Mouse (Mus musculus) bone marrow macrophage, adult 2 months (primary cell): ENCODE data around the gene Ttc6. TPM values are rescaled to one million over a fixed set of nuclear protein-coding genes. Genes with fewer than 3 reads are reported as not detected.

Source experiments
- H3K27ac ChIP-seq: 2 replicates; pipeline ENCODE4 v1.5.1; 2012; ENCODE audit warnings: low read depth, low read length; ENCODE audit not compliant: insufficient read depth
- H3K4me1 ChIP-seq: 2 replicates; pipeline ENCODE4 v1.6.1; 2012; ENCODE audit warnings: low read length; ENCODE audit not compliant: control insufficient read depth, insufficient read depth
- H3K4me3 ChIP-seq: 2 replicates; pipeline ENCODE4 v1.5.1; 2012; ENCODE audit warnings: mild to moderate bottlenecking, low read length, moderate library complexity; ENCODE audit not compliant: insufficient read depth
- CTCF ChIP-seq: IDR thresholded peaks from 2 replicates; pipeline ENCODE4 v1.5.1; 2012; ENCODE audit warnings: low read depth, mild to moderate bottlenecking, low read length, moderate library complexity
- POLR2A ChIP-seq: IDR thresholded peaks from 2 replicates; pipeline ENCODE4 v1.6.1; 2012; ENCODE audit warnings: mild to moderate bottlenecking, low read depth, low read length, borderline replicate concordance
- polyA plus RNA-seq: library from polyadenylated mRNA; stranded (reverse); fragments of >200 nt; gene quantifications from 2 replicates; pipeline ENCODE4 v1.2.4, GENCODE M21; 2012; ENCODE audit not compliant: missing spikeins, insufficient read depth, insufficient read length

The Ttc6 gene
- not detected in 2 replicates for polyA plus RNA-seq

DNA sequence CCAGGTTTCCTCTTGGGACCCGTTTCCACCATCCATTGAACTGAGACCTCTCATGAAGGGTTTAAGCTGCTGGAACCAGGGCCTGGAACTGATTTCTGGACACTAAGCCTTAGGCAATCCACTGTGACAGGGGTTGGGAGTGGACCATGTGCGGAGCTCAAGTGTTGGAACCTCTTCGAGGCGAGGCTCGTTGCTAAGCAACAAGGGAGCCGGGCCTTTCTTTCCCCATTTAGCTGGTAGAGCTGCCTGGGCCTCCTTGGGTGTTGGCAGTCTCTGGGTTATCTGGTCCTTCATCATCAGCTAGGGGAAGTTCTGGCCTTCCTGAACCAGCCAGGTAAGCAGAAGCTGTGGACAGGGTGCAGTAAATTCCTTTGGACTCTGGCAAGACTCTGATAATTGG is at the start of gene Ttc6:
Gene Ttc6 (plus strand): TSS at position 205 of the 400 bp plus-strand sequence.
- H3K27ac ChIP-seq = no peak within 1 kb of the TSS
- no peaks in the 10 kb centered on the region for H3K4me1 ChIP-seq
- TF ChIP-seq POLR2A = no peak
- TF ChIP-seq CTCF = no peak
- no peak within 1 kb of the TSS for H3K4me3 ChIP-seq

DNA sequence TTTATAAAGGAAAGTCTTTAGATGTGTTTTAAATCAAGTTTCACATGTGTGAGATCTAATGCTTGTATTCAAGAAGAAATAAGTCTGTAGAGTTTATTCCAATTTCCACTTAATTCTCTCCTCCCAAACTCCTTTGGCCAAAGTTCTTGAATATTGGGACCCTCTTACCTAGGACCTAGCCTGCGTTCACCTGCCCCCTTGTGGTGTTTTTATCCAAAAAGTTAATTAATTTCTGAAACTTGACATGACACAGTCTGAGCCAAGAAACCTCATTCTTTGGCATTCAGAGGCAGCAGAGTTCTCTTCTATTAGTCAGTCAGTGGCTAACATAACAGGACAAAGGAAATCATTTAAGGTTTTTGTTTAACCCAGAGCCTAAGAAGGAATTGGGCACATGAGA is 49.4 kb upstream of the Ttc6 start:
- Histone ChIP-seq H3K4me3 (no peak overlapping the region), H3K27ac (no peak overlapping the region), H3K4me1 (no peaks in the 10 kb centered on the region)
- TF ChIP-seq POLR2A (no peak), CTCF (no peak)

DNA sequence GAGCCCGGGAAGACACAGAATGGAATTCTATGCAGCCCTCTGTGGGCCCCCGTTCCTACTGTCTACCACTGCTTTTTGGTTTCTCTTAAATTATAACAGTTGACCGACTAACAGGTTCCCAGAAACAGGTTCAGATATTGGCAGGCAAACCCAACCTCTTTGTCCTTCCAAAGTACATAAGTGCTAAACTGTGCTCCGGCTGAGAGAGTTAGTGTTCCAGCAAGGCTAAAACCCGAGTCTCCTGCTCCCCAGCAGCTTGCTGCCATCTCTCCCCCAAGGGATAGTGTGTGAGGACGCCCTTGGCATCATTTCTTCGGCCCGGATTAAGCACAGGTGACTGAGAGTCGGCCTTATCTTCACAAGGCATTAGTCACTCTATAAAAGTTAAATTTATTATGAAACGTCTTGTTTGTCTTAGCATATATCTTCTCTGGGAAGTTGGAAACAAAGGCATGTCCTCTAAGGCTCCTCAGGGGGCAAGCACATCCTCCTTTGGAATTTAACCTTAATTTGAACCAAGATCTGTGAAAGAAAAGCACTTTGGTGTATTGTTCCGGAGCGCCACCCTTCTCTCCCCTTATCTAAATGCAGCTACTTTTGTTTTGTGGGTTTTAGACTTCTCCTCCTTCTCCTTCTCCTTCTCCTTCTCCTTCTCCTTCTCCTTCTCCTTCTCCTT is 48.1 kb upstream of the Ttc6 start:
- H3K27ac ChIP-seq = no peak overlapping the region
- TF ChIP-seq CTCF = no peak
- no peak for TF ChIP-seq POLR2A
- H3K4me1 ChIP-seq = no peaks in the 10 kb centered on the region
- H3K4me3 ChIP-seq = no peak overlapping the region

DNA sequence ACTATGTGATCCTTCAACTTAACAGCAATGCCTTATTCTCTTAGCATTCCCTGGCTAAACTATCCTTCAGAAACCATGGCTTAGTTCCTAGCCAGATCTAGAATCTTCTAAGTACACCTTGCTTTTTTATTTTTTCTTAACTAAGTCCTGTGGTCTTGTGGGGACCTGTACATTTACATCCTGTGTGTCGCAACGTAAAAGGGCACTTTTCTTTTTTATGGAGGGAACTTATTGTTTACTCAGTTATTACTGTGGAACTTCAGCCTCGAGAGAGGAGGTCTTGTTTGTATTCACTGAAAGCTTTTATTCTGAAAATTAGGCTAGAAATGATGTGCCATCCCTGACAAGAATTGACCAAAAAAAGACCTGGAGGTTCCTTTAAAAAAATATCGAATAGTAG is 35.6 kb upstream of the Ttc6 start:
- H3K27ac ChIP-seq = no peak overlapping the region
- TF ChIP-seq CTCF (no peak), POLR2A (no peak)
- no peaks in the 10 kb centered on the region for H3K4me1 ChIP-seq
- H3K4me3 ChIP-seq = no peak overlapping the region

DNA sequence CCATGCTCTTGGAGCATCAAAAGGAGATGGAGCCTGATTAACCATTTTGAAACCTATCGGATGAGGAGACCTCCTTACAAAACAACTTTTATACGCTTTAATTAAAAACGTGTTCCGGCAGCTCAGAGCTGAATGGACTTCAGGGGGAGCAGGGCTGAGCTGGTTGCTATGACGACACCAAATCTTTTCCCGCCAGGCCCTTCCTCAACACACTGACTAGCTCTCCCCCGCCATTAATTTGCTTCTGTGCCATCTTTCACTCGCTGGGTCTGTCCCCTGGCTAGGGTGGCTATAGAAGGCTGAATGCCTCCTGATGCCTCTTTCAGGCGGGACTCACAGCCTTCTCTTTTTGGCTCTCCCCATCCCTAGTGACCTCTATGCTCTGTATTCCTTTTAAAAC is 33.4 kb upstream of the Ttc6 start:
- H3K27ac ChIP-seq = no peak overlapping the region
- no peaks in the 10 kb centered on the region for H3K4me1 ChIP-seq
- no peak overlapping the region for H3K4me3 ChIP-seq
- TF ChIP-seq CTCF = no peak
- TF ChIP-seq POLR2A = no peak

DNA sequence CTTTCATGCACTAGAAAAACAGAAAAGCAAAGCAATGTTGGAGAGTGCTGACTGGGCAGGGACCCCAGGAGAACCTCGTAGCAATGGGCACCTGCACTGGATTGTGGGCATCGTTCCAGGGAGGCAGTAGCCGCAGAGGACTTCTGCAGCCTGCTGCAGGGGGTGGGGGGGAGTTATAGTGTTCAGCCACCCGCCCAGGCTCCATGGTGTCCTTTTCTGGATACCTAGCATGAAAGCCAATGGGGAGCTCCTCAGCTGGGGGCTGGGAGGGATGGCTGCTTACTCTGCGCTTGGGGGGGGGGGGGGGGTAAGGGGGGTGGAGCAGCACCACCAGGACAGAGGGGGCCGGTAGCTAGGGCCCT is 29.4 kb upstream of the Ttc6 start:
- TF ChIP-seq POLR2A (no peak), CTCF (no peak)
- Histone ChIP-seq H3K4me3 (no peak overlapping the region), H3K4me1 (no peaks in the 10 kb centered on the region; the same call in 1 of the 2 replicates), H3K27ac (no peak overlapping the region)

DNA sequence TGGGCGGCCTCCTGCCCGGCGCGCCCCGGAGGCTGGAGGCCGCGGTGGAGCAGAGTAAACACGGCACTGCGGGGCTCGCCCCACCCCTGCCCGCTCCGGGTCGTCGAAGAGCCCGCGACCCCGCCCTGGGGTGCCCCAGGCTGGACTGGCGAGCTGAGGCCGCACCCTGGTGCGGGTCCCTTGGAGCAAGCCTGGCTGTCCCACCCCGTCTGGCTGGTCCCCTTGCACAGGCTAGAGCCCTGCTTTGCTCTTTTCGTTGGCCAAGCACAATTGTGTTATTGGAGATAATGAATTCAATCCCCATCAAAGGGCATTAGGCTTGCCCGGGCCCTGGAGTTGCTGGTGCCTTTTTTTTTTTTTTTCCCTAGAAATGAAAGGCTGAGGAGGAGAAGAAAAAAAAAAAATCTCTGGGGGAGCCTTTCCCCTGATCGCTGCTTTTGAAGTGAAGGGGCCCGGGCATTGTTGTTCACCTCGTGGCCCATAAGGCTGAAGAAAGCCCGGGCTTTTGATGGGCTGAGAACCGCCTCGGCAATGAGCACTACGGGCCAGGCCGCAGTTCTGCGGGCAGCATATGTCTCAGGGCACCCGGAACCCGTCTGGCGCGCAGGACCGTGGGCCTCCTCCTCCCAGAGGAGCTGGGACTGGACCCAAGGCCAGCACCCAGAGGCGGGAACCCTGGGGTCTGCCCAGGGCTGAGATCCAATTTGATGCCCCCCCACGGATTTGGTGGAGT is 28.9 kb upstream of the Ttc6 start:
- TF ChIP-seq CTCF = no peak
- TF ChIP-seq POLR2A = no peak
- H3K27ac ChIP-seq = no peak overlapping the region
- no peaks in the 10 kb centered on the region; the same call in 1 of the 2 replicates for H3K4me1 ChIP-seq
- H3K4me3 ChIP-seq = no peak overlapping the region

DNA sequence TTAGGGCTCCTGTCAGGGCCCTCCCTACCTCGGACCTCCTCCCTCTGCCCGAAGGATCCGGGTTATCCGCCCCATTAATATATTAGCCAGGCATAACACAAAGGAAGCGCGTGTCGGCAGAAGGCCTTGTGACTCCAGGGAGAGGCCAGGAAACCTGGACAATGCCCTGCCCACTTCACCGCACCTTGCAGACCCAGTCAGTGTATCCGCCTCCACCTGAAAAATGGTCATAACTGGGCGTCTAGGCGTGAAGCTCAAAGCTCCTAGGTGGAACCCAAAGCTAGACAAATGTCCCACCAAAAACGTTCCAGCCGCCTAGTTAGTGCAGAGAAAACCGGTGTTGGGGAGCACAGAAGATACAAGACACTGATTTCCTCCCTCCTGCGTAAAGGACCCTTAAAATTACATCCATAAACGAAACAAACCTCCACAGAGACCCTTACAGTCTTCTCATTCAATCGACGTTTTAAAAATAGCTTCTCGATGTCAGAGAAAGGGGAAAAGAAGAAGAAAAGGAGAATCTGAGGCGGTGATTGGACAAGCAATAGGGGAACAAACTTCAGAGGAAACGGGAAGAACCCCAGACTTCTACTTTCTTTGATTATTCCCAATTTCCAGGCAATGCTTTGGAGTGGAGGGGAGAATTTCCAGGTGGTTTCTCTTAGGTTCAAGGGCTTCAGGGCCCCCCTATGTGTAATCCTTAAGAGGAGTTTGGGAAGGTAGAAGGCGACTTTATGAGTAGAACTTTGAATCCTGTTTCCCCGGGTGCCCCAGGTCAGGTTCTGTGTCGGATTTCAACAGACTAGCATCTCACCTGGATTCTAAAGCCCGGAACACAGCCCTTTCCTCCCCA is 27.6 kb upstream of the Ttc6 start:
- Histone ChIP-seq H3K4me1 (peaks cover 3% of the 10 kb centered on the region), H3K27ac (no peak overlapping the region), H3K4me3 (no peak overlapping the region)
- TF ChIP-seq POLR2A (no peak), CTCF (no peak)

DNA sequence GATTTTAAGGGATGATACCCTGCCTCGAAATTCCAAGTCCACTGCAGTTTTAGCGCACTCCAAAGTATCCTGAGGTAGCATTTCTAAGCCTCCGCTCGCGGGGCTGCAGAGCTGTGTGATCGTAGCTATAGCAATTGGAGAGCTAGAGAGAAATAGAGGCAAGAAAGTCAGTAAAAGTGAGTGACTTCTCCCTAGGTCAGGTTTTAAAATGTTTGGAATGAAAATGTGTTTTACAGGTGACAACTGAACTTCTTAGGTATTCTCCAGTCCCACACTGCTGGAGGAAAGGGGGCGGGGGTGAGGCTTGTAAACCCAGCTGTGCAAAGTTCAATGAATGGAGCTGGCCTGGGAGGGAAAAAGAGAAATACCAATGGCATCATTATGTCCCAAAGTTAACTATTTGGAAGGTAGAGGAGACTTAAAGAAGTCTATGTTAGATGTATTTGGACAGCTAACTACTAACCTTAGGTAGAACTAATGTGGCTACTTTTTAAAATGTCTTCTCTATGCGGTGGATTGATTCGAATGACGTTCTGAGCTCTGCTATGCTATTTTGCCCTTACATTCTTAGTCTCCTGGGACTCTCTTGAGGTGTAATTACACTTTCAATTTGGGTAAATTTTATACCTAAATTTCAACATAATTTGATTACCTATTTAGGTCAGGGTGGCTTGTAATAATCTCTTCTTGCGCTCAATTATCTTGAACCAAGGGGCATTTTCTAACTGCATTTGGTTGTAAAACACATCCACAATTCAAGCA is 26.8 kb upstream of the Ttc6 start:
- no peak overlapping the region for H3K4me3 ChIP-seq
- H3K4me1 ChIP-seq = peaks cover 3% of the 10 kb centered on the region
- TF ChIP-seq POLR2A (no peak), CTCF (no peak)
- H3K27ac ChIP-seq = no peak overlapping the region

DNA sequence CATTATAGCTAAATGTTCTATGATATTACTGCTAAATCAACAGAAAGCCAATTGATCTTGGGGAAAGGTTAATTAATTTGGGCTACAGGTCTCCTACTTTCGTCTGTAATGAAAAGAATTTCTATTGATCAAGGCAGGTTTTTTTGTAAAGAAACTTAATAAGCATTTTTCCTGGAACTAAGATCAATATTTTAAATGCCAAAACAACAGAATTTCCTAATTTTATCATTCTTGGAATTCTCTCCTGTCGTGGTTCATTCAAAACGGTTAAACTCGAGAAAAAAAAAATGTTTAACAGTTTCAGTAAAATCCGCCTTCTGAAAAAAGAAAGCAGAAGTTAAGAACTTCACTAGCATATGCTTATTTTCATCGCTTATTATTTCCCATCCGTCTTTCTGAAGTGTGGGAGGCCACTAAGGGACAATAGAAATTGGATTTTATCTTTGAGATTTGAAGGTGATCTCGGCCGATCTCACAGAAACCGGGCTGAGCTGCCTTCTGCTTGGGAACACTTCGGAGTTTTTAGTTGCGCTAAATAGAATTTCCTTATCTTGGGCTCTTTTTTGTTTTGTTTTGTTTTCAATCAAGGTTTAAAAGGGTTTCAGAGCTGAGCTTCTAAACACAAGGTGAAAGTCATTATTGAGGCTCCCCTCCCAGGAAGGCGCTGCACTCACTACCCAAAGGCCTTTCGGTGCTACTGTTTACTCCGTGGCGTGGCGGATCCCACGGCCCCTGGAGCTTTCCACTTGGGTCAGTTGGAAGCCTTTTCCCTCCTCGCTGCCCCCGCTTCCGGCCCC is 25.9 kb upstream of the Ttc6 start:
- no peak overlapping the region for H3K4me3 ChIP-seq
- TF ChIP-seq CTCF (no peak), POLR2A (no peak)
- H3K4me1 ChIP-seq = peaks cover 3% of the 10 kb centered on the region
- no peak overlapping the region for H3K27ac ChIP-seq
